Mouse (Mus musculus) forebrain, postnatal 0 days (tissue): ENCODE data around the gene Spata16. TPM values are rescaled to one million over a fixed set of nuclear protein-coding genes. Genes with fewer than 3 reads are reported as not detected.

Source experiments
- ATAC-seq: fragments of 200-750 bp; cut with Nextera tagmentation; 2 replicates; pipeline ENCODE4 v1.8.0; 2017; ENCODE audit warnings: mild to moderate bottlenecking, moderate library complexity
- DNase-seq: peaks from one replicate; pipeline ENCODE4 v3.0.0-alpha.2; 2015
- H3K27ac ChIP-seq: fragments of 300-500 bp; sonication (generic); 2 replicates; pipeline ENCODE4 v1.5.1; 2014; ENCODE audit warnings: low read depth, mild to moderate bottlenecking, antibody characterized with exemption, low read length, moderate library complexity, mixed read lengths
- H3K27me3 ChIP-seq: fragments of 300-500 bp; sonication (generic); 2 replicates; pipeline ENCODE4 v1.6.1; 2014; ENCODE audit warnings: mild to moderate bottlenecking, low read length, mixed read lengths; ENCODE audit not compliant: insufficient read depth
- H3K36me3 ChIP-seq: fragments of 300-500 bp; sonication (generic); 2 replicates; pipeline ENCODE4 v1.6.1; 2014; ENCODE audit warnings: mild to moderate bottlenecking, moderate library complexity; ENCODE audit not compliant: insufficient read depth
- H3K4me1 ChIP-seq: fragments of 300-500 bp; sonication (generic); 2 replicates; pipeline ENCODE4 v1.6.1; 2014; ENCODE audit warnings: antibody characterized with exemption; ENCODE audit not compliant: insufficient read depth
- H3K4me2 ChIP-seq: fragments of 300-500 bp; sonication (generic); 2 replicates; pipeline ENCODE4 v1.6.1; 2014; ENCODE audit warnings: low read depth, mild to moderate bottlenecking, moderate library complexity
- H3K4me3 ChIP-seq: fragments of 300-500 bp; sonication (generic); 2 replicates; pipeline ENCODE4 v1.5.1; 2014; ENCODE audit warnings: low read depth, low read length, mixed read lengths
- H3K9ac ChIP-seq: fragments of 300-500 bp; sonication (generic); 2 replicates; pipeline ENCODE4 v1.6.1; 2014; ENCODE audit warnings: mild to moderate bottlenecking
- H3K9me3 ChIP-seq: fragments of 300-500 bp; sonication (generic); 2 replicates; pipeline ENCODE4 v1.6.1; 2016; ENCODE audit warnings: low read length
- CTCF ChIP-seq: sonication (generic); IDR thresholded peaks from 2 replicates; pipeline ENCODE4 v1.5.1; 2016; ENCODE audit warnings: antibody characterized with exemption, control low read depth, low read depth
- WGBS: fragments of 180-500 bp; shearing (Covaris S2); extraction: QIAGEN DNeasy Blood & Tissue Kit; methylation state at CpG from one replicate; pipeline ENCODE4 v1.1.7; 2014; 5-methylcytosine and 5-hydroxymethylcytosine counted together
- microRNA-seq, 2 experiments: library from miRNA; unstranded; fragments of <30 nt; microRNA quantifications; one replicate each; pipeline ENCODE4; 2016
- polyA plus RNA-seq: library from polyadenylated mRNA; unstranded; fragments of >200 nt; fragmentation: Nextera tagmentation; extraction: Ambion mirVana; gene quantifications from 2 replicates; pipeline ENCODE4 v1.2.1, GENCODE M21; 2015
- total RNA-seq: library from RNA; depleted of rRNA; stranded (reverse); fragments of >200 nt; gene quantifications from 2 replicates; pipeline ENCODE4 v1.2.3, GENCODE M21; 2014

Spata16 gene
- total and polyA plus RNA-seq, 2 experiments from 2014 or later = not detected

DNA sequence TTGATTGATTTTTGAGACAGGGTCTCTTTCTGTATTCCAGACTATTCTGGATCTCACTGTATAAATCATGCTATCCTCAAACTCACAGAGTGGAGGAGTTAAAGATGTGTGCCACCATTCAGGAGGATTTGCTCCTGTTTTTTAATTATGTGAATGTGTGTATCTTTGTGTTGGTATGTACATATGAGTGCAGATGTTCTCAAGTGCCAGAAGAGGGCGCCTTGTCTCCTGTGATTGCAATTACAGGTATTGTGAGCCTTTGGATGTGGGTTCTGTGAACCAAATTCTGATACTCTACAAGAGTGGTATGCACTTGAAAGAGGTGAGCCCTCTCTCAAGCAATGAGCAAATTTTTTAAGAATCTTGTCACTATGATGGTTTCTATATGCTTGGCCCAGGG, 369.4 kb downstream of the Spata16 start:
- no peak overlapping the region for H3K27ac ChIP-seq
- H3K4me1 ChIP-seq = no peaks in the 10 kb centered on the region
- H3K9ac ChIP-seq = no peak overlapping the region
- no peak overlapping the region for H3K4me3 ChIP-seq
- no peaks in the 10 kb centered on the region for H3K9me3 ChIP-seq
- H3K27me3 ChIP-seq = no peaks in the 10 kb centered on the region
- no peak for TF ChIP-seq CTCF
- no peaks in the 10 kb centered on the region for H3K36me3 ChIP-seq
- ATAC-seq (no peak), DNase-seq (no peak)
- no peak overlapping the region for H3K4me2 ChIP-seq
- WGBS = 72% methylated on average over 1 of the region's 1 CpGs

DNA sequence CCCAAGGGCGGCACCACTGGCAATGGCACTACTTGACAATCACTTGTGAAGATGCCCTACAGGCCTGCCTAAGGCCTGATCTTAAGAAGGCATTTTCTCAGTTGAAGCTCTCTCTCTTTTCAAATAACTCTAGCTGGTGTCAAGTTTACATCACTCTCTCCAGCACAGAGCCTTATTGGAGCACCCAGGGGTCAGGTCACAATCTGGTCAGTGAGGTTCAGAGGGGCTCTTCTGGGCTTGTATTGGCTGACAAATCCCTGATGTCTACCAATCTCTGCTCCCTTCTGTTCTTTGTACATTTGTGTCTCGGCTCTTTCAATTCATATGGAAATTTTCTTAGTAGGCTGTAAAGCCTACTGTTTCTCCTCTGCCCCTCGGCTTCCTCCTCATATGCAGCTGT, 390.5 kb downstream of the Spata16 start:
- H3K4me2 ChIP-seq = no peak overlapping the region
- H3K36me3 ChIP-seq = no peaks in the 10 kb centered on the region
- H3K9ac ChIP-seq = no peak overlapping the region
- DNase-seq (no peak), ATAC-seq (no peak)
- 39% methylated on average over 3 of the region's 3 CpGs for WGBS
- no peaks in the 10 kb centered on the region for H3K9me3 ChIP-seq
- H3K27me3 ChIP-seq = no peaks in the 10 kb centered on the region
- no peaks in the 10 kb centered on the region for H3K4me1 ChIP-seq
- H3K4me3 ChIP-seq = no peak overlapping the region
- no peak overlapping the region for H3K27ac ChIP-seq
- no peak for TF ChIP-seq CTCF

DNA sequence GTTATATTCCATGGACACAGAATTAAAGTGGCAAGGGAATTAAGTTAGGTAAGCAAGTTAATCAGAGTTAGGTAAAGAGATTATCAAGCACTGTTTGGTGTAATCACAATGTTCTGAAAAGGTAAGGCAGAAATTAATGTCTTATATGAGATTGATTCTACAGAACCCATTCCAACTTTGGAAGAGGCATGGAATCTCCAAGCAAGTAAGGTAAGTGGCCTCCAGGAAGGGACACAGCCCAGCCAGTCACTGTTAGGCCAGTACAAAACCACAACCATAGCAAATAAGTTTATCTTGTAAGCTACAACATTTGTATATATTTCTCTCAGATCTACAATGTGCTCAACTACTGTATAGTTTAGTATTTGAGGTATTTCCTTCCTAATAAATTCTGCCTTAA, 391.1 kb downstream of the Spata16 start:
- H3K4me2 ChIP-seq = no peak overlapping the region
- no peak overlapping the region for H3K4me3 ChIP-seq
- no peaks in the 10 kb centered on the region for H3K9me3 ChIP-seq
- H3K4me1 ChIP-seq = no peaks in the 10 kb centered on the region
- ATAC-seq (no peak), DNase-seq (no peak)
- H3K27ac ChIP-seq = no peak overlapping the region
- H3K36me3 ChIP-seq = no peaks in the 10 kb centered on the region
- H3K27me3 ChIP-seq = no peaks in the 10 kb centered on the region
- H3K9ac ChIP-seq = no peak overlapping the region
- no peak for TF ChIP-seq CTCF

DNA sequence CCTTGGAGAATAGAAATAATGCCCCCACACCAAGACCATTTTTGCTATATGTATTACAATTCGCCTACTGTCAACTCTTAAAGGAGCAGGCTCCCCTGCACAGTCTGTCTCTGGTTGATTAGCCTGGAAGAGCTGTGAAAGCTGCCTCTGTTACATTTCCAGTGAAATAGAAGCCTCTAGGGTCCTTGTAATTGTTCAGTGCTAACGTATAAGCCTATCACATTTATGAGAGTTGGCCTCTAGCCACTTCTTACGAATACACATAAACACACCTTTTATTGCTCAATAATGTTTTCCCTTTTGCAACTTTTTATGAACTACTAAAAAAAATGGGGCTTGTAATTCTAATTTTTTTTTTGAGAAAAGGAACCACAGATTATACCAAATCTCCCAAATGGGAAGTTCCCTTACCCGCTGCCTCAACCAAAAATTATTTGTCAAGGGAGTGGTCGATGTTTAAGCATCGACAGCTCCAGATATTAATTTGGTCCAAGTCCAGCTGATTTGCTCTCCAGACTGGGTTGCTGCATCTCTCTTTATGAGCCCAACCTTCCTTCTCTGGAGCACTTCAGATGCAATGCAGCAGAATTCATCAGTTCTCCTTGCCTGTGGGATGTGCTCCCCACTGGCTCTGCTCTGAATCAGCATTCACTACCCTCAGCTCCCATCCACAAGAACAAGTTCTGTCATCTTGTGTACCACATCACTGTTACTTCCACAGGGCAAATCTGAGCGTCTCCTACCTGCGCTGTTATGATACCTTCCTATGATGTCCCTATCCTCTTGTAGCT, 392.8 kb downstream of the Spata16 start:
- Histone ChIP-seq H3K9me3 (no peaks in the 10 kb centered on the region), H3K4me3 (no peak overlapping the region), H3K27ac (no peak overlapping the region), H3K36me3 (no peaks in the 10 kb centered on the region), H3K4me2 (no peak overlapping the region), H3K4me1 (no peaks in the 10 kb centered on the region), H3K9ac (no peak overlapping the region), H3K27me3 (no peaks in the 10 kb centered on the region)
- DNase-seq (no peak), ATAC-seq (no peak)
- TF ChIP-seq CTCF = no peak
- 88% methylated on average over 8 of the region's 8 CpGs for WGBS

Small RNA genes within 50 kb of the gene (microRNA-seq; reads per million reads assigned to microRNA genes)
- 0 reads per million in 2 experiments for gene Gm25773
- gene Gm44464 = 0 reads per million in 2 experiments
